Mouse (Mus musculus): ENCODE results near the gene Plppr1. TPM values are rescaled to one million over a fixed set of nuclear protein-coding genes. Genes with fewer than 3 reads are reported as not detected.
"Not testable (repeated sequence)": the region's sequence is repeated elsewhere in the genome, so short reads cannot be mapped to it uniquely, and the experiment has no call there.

Plppr1 gene
- polyA plus RNA-seq, 1 experiment from 2014 or later, result 4.7 TPM

- H3K4me1 ChIP-seq (ENCODE audit: control insufficient read depth, insufficient read depth, low read length); ATAC-seq (ENCODE audit: low read depth); H3K4me3 ChIP-seq (ENCODE audit: low read depth, low read length); H3K27ac ChIP-seq (replicated peaks; ENCODE audit: low read depth, low read length); H3K4me2 ChIP-seq (ENCODE audit: low read depth, low read length); H3K27me3 ChIP-seq (replicated peaks; ENCODE audit: control insufficient read depth, insufficient read depth, low read length); H3K36me3 ChIP-seq (ENCODE audit: control insufficient read depth, insufficient read depth, low read length); DNase-seq (ENCODE audit: low spot score); H3K9ac ChIP-seq (ENCODE audit: low read depth, low read length); H3K9me3 ChIP-seq (ENCODE audit: control insufficient read depth, low read length): not testable (repeated sequence)
- 74% methylated on average over 3 of the region's 3 CpGs for WGBS
Measured at GRCm38 (mm10) chr4:49340091-49340490, 281.0 kb downstream of the Plppr1 start.

GRCm38 (mm10) chr4:49348001-49348400, 288.9 kb downstream of the Plppr1 start:
- H3K27ac ChIP-seq (replicated peaks; ENCODE audit: low read depth, low read length); H3K4me3 ChIP-seq (ENCODE audit: low read depth, low read length); H3K4me2 ChIP-seq (ENCODE audit: low read depth, low read length); H3K4me1 ChIP-seq (ENCODE audit: control insufficient read depth, insufficient read depth, low read length); H3K36me3 ChIP-seq (ENCODE audit: control insufficient read depth, insufficient read depth, low read length); H3K9me3 ChIP-seq (ENCODE audit: control insufficient read depth, low read length); H3K9ac ChIP-seq (ENCODE audit: low read depth, low read length); ATAC-seq (ENCODE audit: low read depth); DNase-seq (ENCODE audit: low spot score); H3K27me3 ChIP-seq (replicated peaks; ENCODE audit: control insufficient read depth, insufficient read depth, low read length): not testable (repeated sequence)
- 73% methylated on average over 1 of the region's 1 CpGs for WGBS

DNA sequence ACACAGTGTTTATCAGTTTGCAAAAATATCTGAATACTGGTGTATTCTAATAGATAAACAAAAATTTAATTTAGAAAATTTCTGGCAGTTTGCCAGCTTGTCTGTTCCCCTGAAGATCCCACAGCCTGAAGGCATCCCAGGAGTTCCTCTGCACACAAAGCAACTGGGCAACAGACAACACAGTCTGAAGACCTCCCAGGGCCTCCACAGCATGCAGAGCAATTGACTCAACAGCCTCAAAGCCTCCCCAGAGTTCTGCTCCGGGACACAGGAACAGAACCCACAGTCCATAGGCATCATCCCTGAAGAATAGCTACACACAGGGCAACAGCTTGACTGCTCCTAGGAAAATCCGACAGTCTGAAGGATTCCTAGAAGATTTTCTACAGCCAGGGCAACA, 289.6 kb downstream of the Plppr1 start:
- H3K9ac ChIP-seq (ENCODE audit: low read depth, low read length), result no peak overlapping the region

DNA sequence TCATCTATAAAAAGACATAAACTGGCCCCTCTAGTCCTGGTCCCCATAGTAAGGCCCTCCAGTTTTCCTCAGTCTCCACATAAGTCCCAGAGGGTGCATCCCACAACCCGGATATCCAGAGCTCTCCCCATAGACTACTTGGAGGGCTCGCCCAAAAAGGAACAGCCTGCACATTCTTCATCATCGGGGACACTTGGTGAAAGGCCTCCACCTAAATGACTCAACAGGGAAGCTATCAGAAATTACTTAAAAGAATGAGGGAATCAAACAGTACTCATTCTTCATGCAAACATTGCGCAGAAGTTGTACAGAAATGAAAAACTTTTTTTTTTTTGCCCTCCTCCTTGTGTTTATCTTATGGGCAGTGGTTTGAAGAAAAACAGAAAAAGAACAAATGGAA, 291.4 kb downstream of the Plppr1 start:
- no peak overlapping the region for H3K9ac ChIP-seq (ENCODE audit: low read depth, low read length)

More for the DNA sequence above, 289.6 kb downstream of the Plppr1 start:
- ATAC-seq (ENCODE audit: low read depth), result no peak
- DNase-seq (ENCODE audit: low spot score), result peak; percentile 12
- H3K9me3 ChIP-seq (ENCODE audit: control insufficient read depth, low read length), result no peaks in the 10 kb centered on the region
- H3K4me1 ChIP-seq (ENCODE audit: control insufficient read depth, insufficient read depth, low read length), result no peaks in the 10 kb centered on the region
- 46% methylated on average over 2 of the region's 2 CpGs for WGBS
- no peaks in the 10 kb centered on the region for H3K36me3 ChIP-seq (ENCODE audit: control insufficient read depth, insufficient read depth, low read length)
- H3K4me3 ChIP-seq (ENCODE audit: low read depth, low read length), result no peak overlapping the region
- H3K27me3 ChIP-seq (replicated peaks; ENCODE audit: control insufficient read depth, insufficient read depth, low read length), result no peaks in the 10 kb centered on the region
- H3K27ac ChIP-seq (replicated peaks; ENCODE audit: low read depth, low read length), result no peak overlapping the region
- H3K4me2 ChIP-seq (ENCODE audit: low read depth, low read length), result no peak overlapping the region

GRCm38 (mm10) chr4:49357097-49357496, 298.0 kb downstream of the Plppr1 start:
- DNase-seq (ENCODE audit: low spot score), result peak; percentile 14
- no peak overlapping the region for H3K4me3 ChIP-seq (ENCODE audit: low read depth, low read length)
- H3K27me3 ChIP-seq (replicated peaks; ENCODE audit: control insufficient read depth, insufficient read depth, low read length), result no peaks in the 10 kb centered on the region
- no peak overlapping the region for H3K27ac ChIP-seq (replicated peaks; ENCODE audit: low read depth, low read length)
- H3K4me1 ChIP-seq (ENCODE audit: control insufficient read depth, insufficient read depth, low read length), result no peaks in the 10 kb centered on the region
- no peak overlapping the region for H3K9ac ChIP-seq (ENCODE audit: low read depth, low read length)
- no peak for ATAC-seq (ENCODE audit: low read depth)
- no peak overlapping the region for H3K4me2 ChIP-seq (ENCODE audit: low read depth, low read length)
- no peaks in the 10 kb centered on the region for H3K9me3 ChIP-seq (ENCODE audit: control insufficient read depth, low read length)
- H3K36me3 ChIP-seq (ENCODE audit: control insufficient read depth, insufficient read depth, low read length), result no peaks in the 10 kb centered on the region
- WGBS, result 52% methylated on average over 2 of the region's 2 CpGs

More for the DNA sequence above, 291.4 kb downstream of the Plppr1 start:
- no peak overlapping the region for H3K27ac ChIP-seq (replicated peaks; ENCODE audit: low read depth, low read length)
- no peaks in the 10 kb centered on the region for H3K9me3 ChIP-seq (ENCODE audit: control insufficient read depth, low read length)
- no peaks in the 10 kb centered on the region for H3K4me1 ChIP-seq (ENCODE audit: control insufficient read depth, insufficient read depth, low read length)
- H3K27me3 ChIP-seq (replicated peaks; ENCODE audit: control insufficient read depth, insufficient read depth, low read length), result no peaks in the 10 kb centered on the region
- H3K36me3 ChIP-seq (ENCODE audit: control insufficient read depth, insufficient read depth, low read length), result no peaks in the 10 kb centered on the region
- no peak overlapping the region for H3K4me3 ChIP-seq (ENCODE audit: low read depth, low read length)
- WGBS, result 84% methylated on average over 4 of the region's 4 CpGs
- no peak overlapping the region for H3K4me2 ChIP-seq (ENCODE audit: low read depth, low read length)
- DNase-seq (ENCODE audit: low spot score) (no peak), ATAC-seq (ENCODE audit: low read depth) (no peak)

- H3K4me2 ChIP-seq (ENCODE audit: low read depth, low read length); H3K4me3 ChIP-seq (ENCODE audit: low read depth, low read length); ATAC-seq (ENCODE audit: low read depth); H3K4me1 ChIP-seq (ENCODE audit: control insufficient read depth, insufficient read depth, low read length); H3K27ac ChIP-seq (replicated peaks; ENCODE audit: low read depth, low read length); DNase-seq (ENCODE audit: low spot score); H3K9ac ChIP-seq (ENCODE audit: low read depth, low read length); H3K36me3 ChIP-seq (ENCODE audit: control insufficient read depth, insufficient read depth, low read length); H3K27me3 ChIP-seq (replicated peaks; ENCODE audit: control insufficient read depth, insufficient read depth, low read length): not testable (repeated sequence)
- peaks cover 18% of the 10 kb centered on the region for H3K9me3 ChIP-seq (ENCODE audit: control insufficient read depth, low read length)
- 77% methylated on average over 3 of the region's 3 CpGs for WGBS
Measured at GRCm38 (mm10) chr4:49368046-49368445, 309.0 kb downstream of the Plppr1 start.

GRCm38 (mm10) chr4:49383576-49384318, 324.7 kb downstream of the Plppr1 start:
- not testable (repeated sequence) for H3K4me2 ChIP-seq (ENCODE audit: low read depth, low read length); DNase-seq (ENCODE audit: low spot score); H3K36me3 ChIP-seq (ENCODE audit: control insufficient read depth, insufficient read depth, low read length); H3K4me1 ChIP-seq (ENCODE audit: control insufficient read depth, insufficient read depth, low read length); H3K4me3 ChIP-seq (ENCODE audit: low read depth, low read length); H3K27me3 ChIP-seq (replicated peaks; ENCODE audit: control insufficient read depth, insufficient read depth, low read length); H3K27ac ChIP-seq (replicated peaks; ENCODE audit: low read depth, low read length); H3K9me3 ChIP-seq (ENCODE audit: control insufficient read depth, low read length); ATAC-seq (ENCODE audit: low read depth); H3K9ac ChIP-seq (ENCODE audit: low read depth, low read length)
- WGBS, result 81% methylated on average over 2 of the region's 2 CpGs

- DNase-seq (ENCODE audit: low spot score) (no peak), ATAC-seq (ENCODE audit: low read depth) (no peak)
- no peaks in the 10 kb centered on the region for H3K4me1 ChIP-seq (ENCODE audit: control insufficient read depth, insufficient read depth, low read length)
- no peak overlapping the region for H3K4me2 ChIP-seq (ENCODE audit: low read depth, low read length)
- 44% methylated on average over 2 of the region's 2 CpGs for WGBS
- no peak overlapping the region for H3K4me3 ChIP-seq (ENCODE audit: low read depth, low read length)
- no peaks in the 10 kb centered on the region for H3K9me3 ChIP-seq (ENCODE audit: control insufficient read depth, low read length)
- H3K36me3 ChIP-seq (ENCODE audit: control insufficient read depth, insufficient read depth, low read length), result no peaks in the 10 kb centered on the region
- no peak overlapping the region for H3K9ac ChIP-seq (ENCODE audit: low read depth, low read length)
- no peaks in the 10 kb centered on the region for H3K27me3 ChIP-seq (replicated peaks; ENCODE audit: control insufficient read depth, insufficient read depth, low read length)
- no peak overlapping the region for H3K27ac ChIP-seq (replicated peaks; ENCODE audit: low read depth, low read length)
Measured at GRCm38 (mm10) chr4:49386873-49387272, 327.8 kb downstream of the Plppr1 start.
